Mouse (Mus musculus) heart, embryonic 16.5 days (tissue): ENCODE data around the gene Atp5f1. TPM values are rescaled to one million over a fixed set of nuclear protein-coding genes. Genes with fewer than 3 reads are reported as not detected.

Source experiments
- ATAC-seq: fragments of 200-750 bp; cut with Nextera tagmentation; replicated peaks from 2 replicates; pipeline ENCODE4 v1.8.0; 2017; ENCODE audit warnings: moderate number of reproducible peaks; ENCODE audit not compliant: insufficient read depth, low FRiP score; ENCODE audit errors: extremely low read depth
- H3K27ac ChIP-seq: fragments of 300-500 bp; sonication (generic); 2 replicates; pipeline ENCODE4 v1.5.1; 2014; ENCODE audit warnings: mild to moderate bottlenecking, low read length, control low read depth, moderate library complexity
- H3K27me3 ChIP-seq: fragments of 300-500 bp; sonication (generic); 2 replicates; pipeline ENCODE4 v1.6.1; 2014; ENCODE audit warnings: low read length, mixed read lengths; ENCODE audit not compliant: control insufficient read depth, insufficient read depth
- H3K36me3 ChIP-seq: fragments of 300-500 bp; sonication (generic); 2 replicates; pipeline ENCODE4 v1.6.1; 2014; ENCODE audit not compliant: control insufficient read depth, insufficient read depth
- H3K4me1 ChIP-seq: fragments of 300-500 bp; sonication (generic); 2 replicates; pipeline ENCODE4 v1.6.1; 2014; ENCODE audit warnings: low read length, mixed read lengths; ENCODE audit not compliant: control insufficient read depth, insufficient read depth
- H3K4me2 ChIP-seq: fragments of 300-500 bp; sonication (generic); 2 replicates; pipeline ENCODE4 v1.6.1; 2014; ENCODE audit warnings: low read depth, mild to moderate bottlenecking, control low read depth, low read length
- H3K4me3 ChIP-seq: fragments of 300-500 bp; sonication (generic); 2 replicates; pipeline ENCODE4 v1.5.1; 2014; ENCODE audit warnings: mild to moderate bottlenecking, control low read depth, low read length
- H3K9ac ChIP-seq: fragments of 300-500 bp; sonication (generic); 2 replicates; pipeline ENCODE4 v1.6.1; 2014; ENCODE audit warnings: low read length, control low read depth
- H3K9me3 ChIP-seq: fragments of 300-500 bp; sonication (generic); replicated peaks from 2 replicates; pipeline ENCODE4 v1.6.1; 2016; ENCODE audit warnings: low read length; ENCODE audit not compliant: control insufficient read depth
- WGBS: fragments of 180-500 bp; shearing (Covaris S2); extraction: QIAGEN DNeasy Blood & Tissue Kit; methylation state at CpG from one replicate; pipeline ENCODE4 v1.1.7; 2014; 5-methylcytosine and 5-hydroxymethylcytosine counted together
- polyA plus RNA-seq: library from polyadenylated mRNA; unstranded; fragments of >200 nt; fragmentation: Nextera tagmentation; extraction: Ambion mirVana; gene quantifications from 2 replicates; pipeline ENCODE4 v1.2.1, GENCODE M21; 2015

The Atp5f1 gene
- polyA plus RNA-seq, 1 experiment from 2014 or later = 1,079 TPM

GRCm38 (mm10) chr3:105899394-105900147 lies 60.3 kb downstream of the Atp5f1 start:
- 0 out of 2 replicates have a peak, but pooled peaks have one; percentile 25 for ATAC-seq

GRCm38 (mm10) chr3:105898861-105899260 lies 61.0 kb downstream of the Atp5f1 start:
- peak; percentile 38 for ATAC-seq
- Histone ChIP-seq H3K4me2 (no peak overlapping the region), H3K27ac (no peak overlapping the region), H3K36me3 (no peaks in the 10 kb centered on the region), H3K4me1 (peaks cover 28% of the 10 kb centered on the region), H3K9me3 (0 out of 2 replicates have a peak, but pooled peaks cover 2% of the 10 kb centered on the region), H3K4me3 (no peak overlapping the region), H3K27me3 (no peaks in the 10 kb centered on the region), H3K9ac (no peak overlapping the region)
- WGBS = 52% methylated on average over 11 of the region's 11 CpGs

More at GRCm38 (mm10) chr3:105899394-105900147, 60.3 kb downstream of the Atp5f1 start:
- Histone ChIP-seq H3K4me1 (peaks cover 21% of the 10 kb centered on the region), H3K27ac (peak overlapping the region; percentile 5; the same call in 1 of the 2 replicates), H3K9ac (no peak overlapping the region), H3K27me3 (no peaks in the 10 kb centered on the region), H3K9me3 (0 out of 2 replicates have a peak, but pooled peaks cover 2% of the 10 kb centered on the region), H3K4me3 (no peak overlapping the region), H3K4me2 (no peak overlapping the region), H3K36me3 (no peaks in the 10 kb centered on the region)
- WGBS = 32% methylated on average over 8 of the region's 8 CpGs

GRCm38 (mm10) chr3:105898325-105898724 lies 61.6 kb downstream of the Atp5f1 start:
- WGBS = 65% methylated on average over 2 of the region's 2 CpGs
- no peak overlapping the region for H3K27ac ChIP-seq
- no peak overlapping the region for H3K4me2 ChIP-seq
- H3K4me1 ChIP-seq = peaks cover 32% of the 10 kb centered on the region
- no peaks in the 10 kb centered on the region for H3K27me3 ChIP-seq
- H3K4me3 ChIP-seq = no peak overlapping the region
- no peak overlapping the region for H3K9ac ChIP-seq
- no peak for ATAC-seq
- H3K36me3 ChIP-seq = no peaks in the 10 kb centered on the region
- 0 out of 2 replicates have a peak, but pooled peaks cover 2% of the 10 kb centered on the region for H3K9me3 ChIP-seq

GRCm38 (mm10) chr3:105896811-105897210 lies 63.1 kb downstream of the Atp5f1 start:
- H3K9me3 ChIP-seq = 0 out of 2 replicates have a peak, but pooled peaks cover 2% of the 10 kb centered on the region
- H3K27me3 ChIP-seq = no peaks in the 10 kb centered on the region
- H3K4me3 ChIP-seq = no peak overlapping the region
- H3K36me3 ChIP-seq = no peaks in the 10 kb centered on the region
- H3K4me2 ChIP-seq = no peak overlapping the region
- no peak overlapping the region for H3K9ac ChIP-seq
- 86% methylated on average over 3 of the region's 3 CpGs for WGBS
- no peak overlapping the region for H3K27ac ChIP-seq
- no peak for ATAC-seq
- H3K4me1 ChIP-seq = peaks cover 39% of the 10 kb centered on the region

GRCm38 (mm10) chr3:105894601-105895592 lies 65.0 kb downstream of the Atp5f1 start:
- Histone ChIP-seq H3K4me2 (peak overlapping the region; percentile 33), H3K4me3 (no peak overlapping the region; the same call in 1 of the 2 replicates), H3K27ac (peak overlapping the region; percentile 85), H3K9me3 (0 out of 2 replicates have a peak, but pooled peaks cover 2% of the 10 kb centered on the region), H3K4me1 (peaks cover 51% of the 10 kb centered on the region), H3K27me3 (no peaks in the 10 kb centered on the region), H3K36me3 (no peaks in the 10 kb centered on the region), H3K9ac (peak overlapping the region; percentile 33; the same call in 1 of the 2 replicates)
- ATAC-seq = peak; percentile 70
- WGBS = 40% methylated on average over 23 of the region's 23 CpGs

GRCm38 (mm10) chr3:105893941-105894391 lies 65.9 kb downstream of the Atp5f1 start:
- 52% methylated on average over 6 of the region's 6 CpGs for WGBS
- Histone ChIP-seq H3K4me1 (peaks cover 45% of the 10 kb centered on the region), H3K36me3 (no peaks in the 10 kb centered on the region), H3K27me3 (no peaks in the 10 kb centered on the region), H3K4me2 (no peak overlapping the region; the same call in 1 of the 2 replicates), H3K9ac (0 out of 2 replicates have a peak overlapping the region, but pooled peaks have one; percentile 23), H3K9me3 (0 out of 2 replicates have a peak, but pooled peaks cover 2% of the 10 kb centered on the region), H3K4me3 (no peak overlapping the region), H3K27ac (peak overlapping the region; percentile 85)
- ATAC-seq = no peak

Other genes starting within 250 kb of the Atp5f1 start
- 80.5 and 98.8 TPM in 2 replicates for gene Rap1a, start 158.8 kb downstream of the Atp5f1 start, polyA plus RNA-seq
- 0.20 and 0.22 TPM in 2 replicates for gene Adora3, start 89.2 kb downstream of the Atp5f1 start, polyA plus RNA-seq
- gene Tmigd3, start 89.2 kb downstream of the Atp5f1 start, polyA plus RNA-seq = 0.32 TPM in 1 of 2 replicates, not detected in the other
- 0.90 and 1.6 TPM in 2 replicates for gene I830077J02Rik, start 27.4 kb downstream of the Atp5f1 start, polyA plus RNA-seq
- 85.9 and 86.6 TPM in 2 replicates for gene Wdr77, start 730 bp downstream of the Atp5f1 start, polyA plus RNA-seq
- gene Ovgp1, start 13.6 kb upstream of the Atp5f1 start, polyA plus RNA-seq = 1.2 and 1.6 TPM in 2 replicates
- 1.1 and 2.5 TPM in 2 replicates for gene Pifo, start 54.5 kb upstream of the Atp5f1 start, polyA plus RNA-seq
- gene Chil5, start 72.7 kb upstream of the Atp5f1 start, polyA plus RNA-seq = 0.19 and 0.29 TPM in 2 replicates
- gene Chia1, start 153.1 kb upstream of the Atp5f1 start, polyA plus RNA-seq = 0.08 TPM in 1 of 2 replicates, not detected in the other
- 0.15 and 0.29 TPM in 2 replicates for gene Chil3, start 207.5 kb upstream of the Atp5f1 start, polyA plus RNA-seq